Mouse (Mus musculus) adrenal gland, adult (tissue): Measurements from ENCODE around the gene Ptpdc1.

Experiments used
- DNase-seq, 2 experiments: peaks; one replicate each; pipeline ENCODE4 v3.0.0; 2022 to 2023; ENCODE audit warnings: low spot score in 1 of 2; ENCODE audit not compliant: inconsistent age in 2 of 2

Gene Ptpdc1

DNA sequence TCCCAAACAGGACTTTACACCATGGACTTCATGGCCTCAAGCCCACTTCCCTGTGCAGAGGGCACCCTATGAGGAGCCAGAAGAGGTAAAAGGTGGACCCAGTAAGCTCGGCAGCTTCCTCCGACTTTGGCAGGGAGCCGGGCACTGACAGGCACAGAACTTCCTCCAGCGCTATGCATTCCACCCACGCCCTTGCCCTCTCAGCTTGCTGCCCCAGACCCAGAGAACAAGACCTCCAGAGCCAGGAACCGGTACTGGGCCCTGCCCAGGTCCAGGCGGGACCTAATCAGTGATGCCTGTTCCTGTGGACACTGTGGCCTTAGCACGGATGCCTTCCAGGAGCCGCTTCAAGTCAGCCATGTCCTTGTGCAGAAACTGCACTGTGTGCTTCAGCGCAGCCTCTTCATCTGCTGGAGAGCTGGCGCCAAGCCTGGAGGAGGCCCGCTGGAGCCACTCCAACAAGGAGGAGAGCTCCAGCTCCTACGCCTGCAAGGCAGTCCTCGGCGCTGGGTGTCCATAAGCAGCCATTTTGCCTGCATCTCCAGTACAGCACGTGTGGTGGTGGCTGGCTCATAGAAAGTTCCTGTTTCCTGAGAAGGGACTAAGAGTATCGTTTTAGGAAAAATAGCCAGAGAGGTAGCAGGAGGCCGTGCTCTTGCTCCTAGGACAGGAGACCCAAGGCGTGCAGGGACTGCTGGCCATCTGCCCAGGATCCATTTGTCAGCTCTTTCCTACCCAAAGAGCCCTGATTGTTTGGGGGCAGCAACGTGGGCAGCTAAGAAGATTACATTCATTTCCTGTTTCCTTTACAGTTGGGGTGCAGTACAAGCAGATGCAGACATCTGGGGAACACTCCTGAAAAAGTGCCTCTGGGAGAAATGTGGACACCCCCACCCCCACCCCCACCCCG is 73.0 kb downstream of the Ptpdc1 start:
- peak; percentile 94 to 98 for DNase-seq

DNA sequence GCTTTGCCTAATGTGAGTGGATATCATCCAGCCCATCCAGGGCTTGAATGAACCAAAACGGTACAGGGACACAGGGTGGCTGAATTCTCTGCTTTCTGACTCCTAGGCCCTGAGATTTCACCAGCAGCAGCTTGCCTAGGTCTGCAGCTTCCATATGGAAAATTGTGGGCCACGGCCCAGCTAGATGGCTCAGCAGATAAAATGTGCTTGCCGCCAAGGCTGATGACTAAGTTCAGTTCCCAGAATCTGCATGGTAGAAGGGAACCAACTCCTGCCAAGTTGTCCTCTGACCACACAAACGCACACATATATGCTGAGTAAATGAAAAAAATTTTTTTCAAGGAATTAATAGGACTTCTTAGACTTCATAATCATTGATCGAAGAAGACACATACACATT is 77.2 kb downstream of the Ptpdc1 start:
- peak in 1 of 2 experiments; percentile 84 for DNase-seq

DNA sequence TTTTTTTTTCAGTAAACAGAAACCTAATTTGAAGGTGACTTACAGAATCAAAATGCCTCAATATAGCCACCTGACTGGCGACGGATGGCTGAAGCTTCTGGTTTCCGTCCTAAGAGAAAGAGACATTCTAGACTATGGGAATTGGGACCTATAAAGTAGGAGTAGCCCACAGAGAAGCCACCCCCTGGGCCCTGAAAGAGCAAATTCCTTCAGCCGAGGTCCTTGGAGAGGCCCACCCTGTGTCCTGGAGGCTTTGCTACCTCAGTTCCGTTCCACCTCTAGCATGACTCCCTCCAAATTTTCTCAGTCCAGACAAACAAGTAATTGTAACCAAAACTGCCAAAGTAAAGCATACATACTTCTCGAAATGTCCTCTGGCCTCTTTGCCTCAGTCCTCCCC is 77.8 kb downstream of the Ptpdc1 start:
- peak in 1 of 2 experiments; percentile 57 for DNase-seq

DNA sequence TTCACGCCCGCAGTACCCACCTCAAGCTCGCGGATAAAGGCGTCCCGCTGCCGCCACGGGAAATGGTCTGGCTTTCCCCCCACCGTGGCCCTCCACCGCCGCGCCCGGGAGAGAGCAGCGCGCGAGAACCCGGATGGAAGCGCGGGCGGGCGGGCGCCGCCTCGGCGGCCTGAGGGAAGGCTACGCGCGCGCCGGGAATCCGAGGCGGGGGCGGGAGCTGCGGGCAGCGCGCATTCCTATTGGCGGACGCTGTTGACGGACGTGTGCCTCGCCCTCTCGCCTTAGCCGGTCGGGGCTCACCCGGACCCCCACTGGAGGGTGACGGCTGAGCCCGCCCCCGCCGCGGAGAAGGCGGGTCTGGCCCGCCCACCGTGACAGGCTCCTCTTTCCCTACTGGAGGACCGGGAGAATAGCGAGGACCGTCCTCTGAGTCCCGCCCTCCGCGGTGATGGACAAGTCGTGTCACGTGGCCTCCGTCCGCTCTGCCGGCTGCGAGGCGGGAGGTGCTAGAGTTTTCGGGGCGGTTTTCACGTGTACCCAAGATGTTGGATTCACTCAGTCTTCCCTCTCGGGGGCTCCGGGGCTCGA is 79.0 kb downstream of the Ptpdc1 start:
- peak; percentile 100 for DNase-seq

DNA sequence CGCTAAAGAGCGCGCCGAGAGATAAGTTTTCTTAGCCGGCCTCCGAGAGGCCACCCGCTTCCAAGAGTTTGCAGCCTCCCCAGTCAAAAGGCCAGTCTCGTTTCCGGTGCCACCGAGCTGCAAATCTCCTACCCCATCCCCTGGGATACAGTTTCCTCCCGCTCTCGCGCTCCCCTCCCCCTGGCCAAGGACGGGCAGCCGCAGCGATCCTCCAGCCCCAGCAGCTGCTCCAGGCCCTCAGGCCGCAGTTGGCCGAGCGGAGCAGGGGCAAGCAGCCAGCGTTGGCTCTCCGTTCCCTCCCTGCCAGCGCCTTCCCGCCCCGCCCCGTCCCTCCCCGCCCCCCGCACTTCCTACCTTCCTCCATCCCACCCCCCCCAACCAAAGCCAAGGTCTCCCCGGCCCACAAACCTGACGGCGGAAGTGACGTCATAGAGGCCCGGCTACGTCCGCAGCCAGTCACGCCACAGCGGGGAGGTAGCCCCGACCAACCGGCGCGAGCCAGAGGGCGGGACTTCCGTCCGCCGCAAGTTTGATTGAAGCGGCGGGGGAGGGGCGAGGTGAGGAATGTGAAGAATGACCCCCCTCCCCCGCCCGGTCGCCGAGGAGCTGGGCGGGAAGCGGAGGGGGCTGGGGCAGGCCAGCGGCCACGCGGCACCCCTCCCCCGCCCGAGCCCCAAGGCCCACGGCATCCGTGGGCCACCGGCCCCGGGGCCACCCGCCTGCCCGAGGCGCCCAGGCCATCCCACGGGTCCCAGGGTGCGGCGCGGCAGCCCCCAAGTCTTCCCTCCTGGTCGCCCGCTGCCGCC is 79.8 kb downstream of the Ptpdc1 start:
- DNase-seq = peak; percentile 99

DNA sequence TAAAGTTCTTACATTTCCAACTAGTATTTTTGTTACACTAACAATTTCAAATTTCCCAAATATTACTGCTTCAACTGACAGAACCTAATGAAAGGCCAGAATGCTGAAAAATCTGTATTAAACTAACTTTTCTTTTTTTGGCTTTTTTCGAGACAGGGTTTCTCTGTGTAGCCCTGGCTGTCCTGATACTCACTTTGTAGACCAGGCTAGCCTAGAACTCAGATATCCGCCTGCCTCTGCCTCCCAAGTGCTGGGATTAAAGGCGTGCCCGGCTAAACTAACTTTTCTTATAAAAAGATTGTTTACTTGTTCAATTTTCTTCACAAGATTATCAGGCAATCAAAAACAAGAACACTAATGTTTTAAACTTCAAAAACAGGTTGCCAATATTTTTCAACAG is 80.6 kb downstream of the Ptpdc1 start:
- DNase-seq = no peak

DNA sequence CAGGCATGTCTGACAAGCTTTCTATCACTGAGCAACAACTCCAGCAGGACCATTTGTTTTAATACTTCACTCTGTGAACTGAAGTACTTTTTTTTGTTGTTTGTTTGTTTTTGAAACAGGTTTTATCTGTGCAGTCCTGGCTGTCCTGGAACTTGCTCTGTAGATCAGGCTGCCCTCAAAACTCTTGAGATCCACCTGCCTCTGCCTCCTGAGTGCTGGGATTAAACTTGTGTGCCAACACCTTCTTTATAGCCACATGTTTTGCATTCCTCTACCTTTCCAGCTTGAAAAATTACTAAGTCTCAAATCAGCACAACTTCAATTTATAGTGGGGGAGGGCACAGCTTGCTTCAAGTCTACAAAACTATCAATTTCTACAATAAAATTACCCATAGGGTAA is 81.1 kb downstream of the Ptpdc1 start:
- no peak for DNase-seq

DNA sequence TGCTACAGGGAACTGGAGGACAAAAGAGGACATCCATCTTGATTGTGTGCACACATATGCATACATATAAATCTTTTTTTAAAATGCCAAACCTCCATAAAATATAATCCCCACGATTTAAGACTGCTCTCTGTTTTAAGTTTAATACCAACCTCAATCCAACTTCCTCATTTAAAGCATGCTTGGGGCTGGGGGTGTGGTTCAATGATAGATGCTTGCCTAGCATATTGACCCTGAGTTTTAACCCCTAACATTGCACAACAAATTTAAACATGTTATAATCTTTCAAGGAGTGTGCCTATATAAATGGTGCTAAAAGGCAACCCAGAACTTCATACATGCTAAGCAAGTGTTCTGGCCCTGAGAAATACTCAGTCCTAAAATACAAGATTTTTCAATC is 85.0 kb downstream of the Ptpdc1 start:
- DNase-seq = peak in 1 of 2 experiments; percentile 36

DNA sequence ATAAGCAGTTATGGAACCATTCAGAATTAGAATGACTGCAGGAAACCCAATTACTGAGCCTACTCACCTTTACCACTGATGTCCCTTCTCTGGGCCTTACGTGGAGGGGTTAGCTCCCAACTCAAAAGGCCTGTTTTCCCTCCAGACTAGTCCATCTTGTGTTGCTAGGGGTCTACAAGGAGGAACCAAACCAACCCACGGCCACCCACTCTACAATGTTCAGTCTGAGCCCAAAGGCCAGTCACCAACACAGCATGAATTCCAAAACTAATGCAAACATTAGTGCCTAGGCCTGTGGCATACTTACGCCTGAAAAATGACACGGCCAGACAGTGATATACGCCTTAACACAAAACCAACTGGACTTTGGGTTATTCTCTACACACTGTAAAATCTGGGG is 92.0 kb downstream of the Ptpdc1 start:
- peak in 1 of 2 experiments; percentile 40 for DNase-seq

DNA sequence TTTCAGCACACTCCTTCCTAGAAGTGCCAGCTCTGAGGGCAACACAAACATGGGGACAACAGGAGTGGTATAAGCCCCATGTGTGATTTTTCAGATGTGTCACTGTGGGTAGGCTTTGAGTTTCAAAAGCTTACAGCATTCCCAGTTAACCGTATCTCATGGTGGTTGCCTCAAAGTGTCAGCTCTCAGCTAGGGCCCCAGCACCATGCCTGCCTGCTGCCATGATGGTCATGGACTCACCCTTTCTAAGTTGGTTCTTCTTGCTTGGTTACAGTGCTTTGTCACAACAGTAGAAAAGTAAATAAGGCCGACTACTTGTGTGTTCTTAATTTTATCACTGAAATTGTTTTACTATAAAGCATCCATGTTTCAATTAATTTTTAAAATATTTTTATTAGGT is 94.0 kb downstream of the Ptpdc1 start:
- peak in 1 of 2 experiments; percentile 46 for DNase-seq

DNA sequence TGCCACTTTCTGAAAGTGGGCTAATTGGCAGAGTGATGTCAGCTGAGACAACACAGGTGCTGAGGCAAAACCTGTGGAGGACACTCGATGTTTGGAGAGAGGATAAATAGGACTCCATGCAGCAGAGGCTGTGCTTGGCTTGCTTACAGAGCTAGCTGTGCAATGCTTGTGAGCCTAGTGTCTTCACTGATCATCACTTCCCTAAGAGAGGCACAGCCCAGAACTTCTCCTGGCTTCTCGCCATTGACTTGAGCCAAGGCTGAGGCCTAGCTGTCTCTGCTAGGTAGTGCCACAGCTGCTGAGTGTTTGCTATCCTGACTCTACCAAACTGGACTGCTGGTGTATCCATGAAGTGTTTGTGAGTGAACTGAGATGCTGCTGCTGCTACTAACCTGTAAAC is 94.8 kb downstream of the Ptpdc1 start:
- peak; percentile 62 to 83 for DNase-seq

DNA sequence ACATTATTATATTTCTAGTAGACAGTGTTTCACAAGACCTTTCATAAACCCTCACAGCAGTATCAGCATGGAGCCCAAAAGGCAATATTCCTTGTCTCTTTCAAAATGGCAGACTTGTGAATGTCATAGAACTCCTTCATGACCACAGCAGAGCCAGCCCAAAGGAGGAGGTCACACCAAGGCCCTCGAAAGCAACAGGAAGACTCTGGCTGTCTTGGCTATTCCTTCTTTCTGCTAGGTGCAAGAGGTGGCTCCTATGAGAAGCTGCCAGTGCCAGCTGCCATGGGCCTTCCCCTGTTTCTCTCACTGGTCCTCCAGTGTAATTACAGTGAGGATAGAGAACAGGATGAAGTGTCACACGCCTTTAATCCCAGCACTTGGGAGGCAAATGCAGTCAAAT is 96.4 kb downstream of the Ptpdc1 start:
- peak in 1 of 2 experiments; percentile 56 for DNase-seq

DNA sequence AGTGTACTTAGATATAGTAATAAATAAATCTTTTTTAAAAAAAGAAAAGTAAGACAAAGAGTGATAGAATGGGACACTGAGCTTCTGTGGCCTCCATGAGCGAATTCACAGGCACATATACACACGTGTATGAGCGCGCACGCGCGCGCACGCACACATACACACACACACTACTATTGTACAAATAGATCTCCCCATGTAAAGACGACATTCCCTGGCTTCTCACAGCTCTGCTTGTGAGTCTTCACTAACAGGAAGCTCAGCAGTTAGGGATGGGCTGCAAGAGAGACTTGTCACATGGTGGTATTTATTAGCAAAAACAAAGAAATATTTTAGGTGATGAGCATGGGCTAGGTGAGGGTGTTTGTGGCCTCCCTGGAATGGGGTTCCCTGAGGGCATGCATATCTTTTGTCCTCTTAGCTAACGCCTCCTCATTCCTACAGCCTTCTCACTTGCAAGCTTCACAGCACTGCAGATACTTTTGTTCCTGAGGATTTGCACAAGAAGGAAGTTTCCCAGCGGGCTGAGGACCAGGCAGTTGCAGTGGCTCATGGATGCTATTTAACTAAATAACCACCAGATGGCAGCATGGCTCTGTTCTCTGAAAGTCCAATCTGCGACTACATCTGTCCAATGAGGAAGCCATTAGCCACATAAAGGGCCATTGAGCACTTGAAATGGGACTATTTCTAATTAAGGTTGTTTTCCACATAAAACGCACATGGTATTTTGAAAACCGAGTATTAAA is 97.2 kb downstream of the Ptpdc1 start:
- peak; percentile 68 to 90 for DNase-seq
